Mouse (Mus musculus): Measurements from ENCODE around the gene AL731706.1. TPM values are rescaled to one million over a fixed set of nuclear protein-coding genes. Genes with fewer than 3 reads are reported as not detected.

AL731706.1 gene
- total RNA-seq (2014; rRNA removed), result 1.8 TPM in 1 of 2 replicates, not detected in the other
- polyA plus RNA-seq (2012; rRNA removed), result 6.1 and 8.0 TPM in 2 replicates

- H3K36me3 ChIP-seq (ENCODE audit: control insufficient read depth, insufficient read depth, low read length), result no peaks in the 10 kb centered on the region
- WGBS, result under 1% methylated on average over 49 of the region's 49 CpGs
- no peaks in the 10 kb centered on the region for H3K27me3 ChIP-seq (ENCODE audit: control insufficient read depth, insufficient read depth, low read length)
- peak; percentile 99 for DNase-seq (ENCODE audit: extremely low read depth, low read depth, low spot score)
- peaks cover 13% of the 10 kb centered on the region for H3K4me1 ChIP-seq (ENCODE audit: control insufficient read depth, insufficient read depth, low read length)
- no peaks in the 10 kb centered on the region; the same call in 1 of the 2 replicates for H3K79me2 ChIP-seq (ENCODE audit: control insufficient read depth, insufficient read depth, low read length)
- TF ChIP-seq POLR2A (IDR thresholded peaks at IDR 0.05; ENCODE audit: extremely low read depth, insufficient read depth, low read length) (peak; percentile 79), CTCF (IDR thresholded peaks at IDR 0.05; ENCODE audit: low read depth, low read length) (no peak)
- H3K9ac ChIP-seq (ENCODE audit: low read depth, low read length), result peak within 1 kb of the TSS; percentile 90
- peak within 1 kb of the TSS; percentile 82 for H3K4me3 ChIP-seq (ENCODE audit: insufficient read depth, low read depth, low read length)
- peak within 1 kb of the TSS; percentile 96 for H3K27ac ChIP-seq (replicated peaks; ENCODE audit: insufficient read depth, low read depth, low read length)
These were observed at the start of gene AL731706.1, which contains the start of the genes Slx4ip and Mkks for GRCm38 (mm10) chr2:136891068-136891950. Gene AL731706.1 (minus strand): TSS chr2:136891389. Gene Slx4ip (plus strand): TSS chr2:136891218. Gene Mkks (minus strand): TSS chr2:136891389.

DNA sequence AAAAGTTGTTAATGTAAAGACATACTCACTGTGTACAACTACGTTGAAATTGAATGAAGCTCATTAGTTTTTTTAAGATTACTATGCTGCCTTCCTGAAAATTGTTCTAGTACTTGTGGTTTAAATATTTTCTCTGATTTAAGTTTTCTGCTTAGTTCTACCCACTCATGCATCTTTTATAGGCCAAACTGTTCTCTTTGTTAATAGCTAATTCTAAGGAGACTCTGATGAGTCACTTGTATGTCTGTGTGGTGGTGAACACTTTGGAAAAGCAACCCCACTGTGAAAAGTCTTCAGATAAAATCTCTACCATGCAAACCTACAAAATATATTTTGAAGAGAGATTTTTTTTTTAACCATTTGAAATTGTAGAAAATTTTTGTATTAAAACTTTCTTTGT lies 47.1 kb upstream of the AL731706.1 start:
- H3K4me1 ChIP-seq (ENCODE audit: control insufficient read depth, insufficient read depth, low read length), result no peaks in the 10 kb centered on the region

DNA sequence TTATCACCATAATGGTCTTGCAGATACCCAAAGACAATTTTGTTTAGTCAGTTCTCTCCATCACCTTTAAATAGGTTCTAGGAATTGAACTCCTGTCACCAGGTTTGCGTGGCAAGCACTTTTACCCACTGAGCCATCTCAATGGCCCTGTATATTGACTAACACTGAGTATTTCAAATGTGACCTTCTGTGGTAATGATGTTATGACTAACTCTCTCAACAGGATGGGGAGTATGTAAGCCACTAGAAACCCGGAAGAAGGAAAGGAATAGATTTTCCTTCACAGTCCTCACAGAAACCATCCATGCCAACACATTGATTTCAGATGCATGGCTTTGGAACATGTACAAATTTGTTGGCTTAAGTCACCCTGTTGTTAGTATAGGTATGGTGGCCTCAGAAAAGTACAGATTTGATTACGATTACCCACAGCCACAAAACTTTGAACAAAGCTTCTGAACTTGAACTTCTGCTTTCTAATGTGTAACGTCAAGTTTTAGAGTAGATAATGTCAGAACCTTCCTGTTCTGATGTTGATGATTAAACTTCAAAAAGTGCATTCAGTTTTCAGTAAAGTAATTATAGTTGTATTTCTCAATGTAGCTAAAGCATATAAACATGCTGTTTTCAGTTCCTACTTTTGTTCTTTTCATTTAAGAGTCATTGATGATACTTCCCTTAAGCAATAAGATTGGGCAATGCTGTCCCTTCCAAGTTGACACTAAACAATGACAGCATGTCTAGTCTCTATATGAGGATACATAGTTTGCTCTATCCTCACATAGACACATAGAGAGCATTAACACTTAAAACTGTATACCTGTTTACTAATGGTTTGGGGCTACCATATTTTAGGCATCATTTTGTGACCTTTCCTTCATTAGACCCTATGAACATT lies 45.5 kb upstream of the AL731706.1 start:
- DNase-seq (ENCODE audit: extremely low read depth, low read depth, low spot score), result peak; percentile 35
- no peaks in the 10 kb centered on the region; the same call in 1 of the 2 replicates for H3K79me2 ChIP-seq (ENCODE audit: control insufficient read depth, insufficient read depth, low read length)
- WGBS, result 89% methylated on average over 4 of the region's 4 CpGs
- no peaks in the 10 kb centered on the region for H3K36me3 ChIP-seq (ENCODE audit: control insufficient read depth, insufficient read depth, low read length)
- H3K27ac ChIP-seq (replicated peaks; ENCODE audit: insufficient read depth, low read depth, low read length), result no peak overlapping the region
- H3K4me1 ChIP-seq (ENCODE audit: control insufficient read depth, insufficient read depth, low read length), result no peaks in the 10 kb centered on the region
- H3K4me3 ChIP-seq (ENCODE audit: insufficient read depth, low read depth, low read length), result no peak overlapping the region
- no peaks in the 10 kb centered on the region for H3K27me3 ChIP-seq (ENCODE audit: control insufficient read depth, insufficient read depth, low read length)
- TF ChIP-seq POLR2A (IDR thresholded peaks at IDR 0.05; ENCODE audit: extremely low read depth, insufficient read depth, low read length), result no peak
- H3K9ac ChIP-seq (ENCODE audit: low read depth, low read length), result no peak overlapping the region

More for the DNA sequence above, 47.1 kb upstream of the AL731706.1 start:
- no peaks in the 10 kb centered on the region for H3K27me3 ChIP-seq (ENCODE audit: control insufficient read depth, insufficient read depth, low read length)
- TF ChIP-seq POLR2A (IDR thresholded peaks at IDR 0.05; ENCODE audit: extremely low read depth, insufficient read depth, low read length) (no peak), CTCF (IDR thresholded peaks at IDR 0.05; ENCODE audit: low read depth, low read length) (no peak)
- no peak for DNase-seq (ENCODE audit: extremely low read depth, low read depth, low spot score)
- H3K79me2 ChIP-seq (ENCODE audit: control insufficient read depth, insufficient read depth, low read length), result no peaks in the 10 kb centered on the region; the same call in 1 of the 2 replicates
- H3K4me3 ChIP-seq (ENCODE audit: insufficient read depth, low read depth, low read length), result no peak overlapping the region
- no peak overlapping the region for H3K9ac ChIP-seq (ENCODE audit: low read depth, low read length)
- H3K36me3 ChIP-seq (ENCODE audit: control insufficient read depth, insufficient read depth, low read length), result no peaks in the 10 kb centered on the region
- no peak overlapping the region for H3K27ac ChIP-seq (replicated peaks; ENCODE audit: insufficient read depth, low read depth, low read length)
- WGBS, result 94% methylated on average over 1 of the region's 1 CpGs

GRCm38 (mm10) chr2:136921003-136921408 lies 29.8 kb upstream of the AL731706.1 start:
- WGBS, result 78% methylated on average over 4 of the region's 4 CpGs
- H3K9ac ChIP-seq (ENCODE audit: low read depth, low read length), result no peak overlapping the region
- no peak for DNase-seq (ENCODE audit: extremely low read depth, low read depth, low spot score)

DNA sequence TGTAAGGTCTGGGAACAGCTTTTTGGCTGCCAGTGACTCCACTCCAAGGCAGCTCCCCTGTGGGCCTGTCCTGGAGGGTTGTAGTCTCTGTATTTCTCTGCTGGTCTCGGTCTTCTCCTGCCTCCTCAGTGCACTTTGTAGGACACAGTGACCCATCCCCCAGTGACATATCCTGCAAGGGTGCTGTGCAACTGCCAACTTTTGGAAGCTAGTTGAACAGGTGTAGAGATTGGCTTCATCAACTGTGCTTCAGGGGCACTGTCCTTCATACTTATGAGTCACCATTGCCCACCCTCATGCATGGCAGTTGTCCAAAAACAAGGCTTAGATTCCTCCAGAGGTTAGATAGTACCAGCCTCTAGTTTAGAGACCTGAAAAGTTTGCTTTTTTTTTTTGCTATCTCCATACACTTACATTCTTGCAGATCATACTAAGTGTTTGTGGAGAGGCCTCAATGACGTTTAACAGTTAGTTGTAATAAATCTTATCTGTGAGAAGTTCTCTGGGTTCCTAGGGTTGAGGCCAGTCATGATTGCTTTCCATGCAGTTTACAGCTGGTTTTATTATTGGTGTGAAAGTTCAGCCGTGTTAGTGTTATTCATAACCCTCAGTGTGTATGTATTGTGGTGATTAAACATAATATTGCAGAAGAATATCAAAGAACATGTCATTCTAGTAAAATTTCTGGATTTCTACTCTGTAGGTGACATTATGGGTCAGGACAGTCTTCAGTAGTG lies 29.2 kb upstream of the AL731706.1 start:
- Histone ChIP-seq H3K36me3 (ENCODE audit: control insufficient read depth, insufficient read depth, low read length) (no peaks in the 10 kb centered on the region), H3K79me2 (ENCODE audit: control insufficient read depth, insufficient read depth, low read length) (peaks cover 4% of the 10 kb centered on the region; the same call in 1 of the 2 replicates), H3K4me1 (ENCODE audit: control insufficient read depth, insufficient read depth, low read length) (peaks cover 2% of the 10 kb centered on the region), H3K27me3 (ENCODE audit: control insufficient read depth, insufficient read depth, low read length) (no peaks in the 10 kb centered on the region), H3K27ac (replicated peaks; ENCODE audit: insufficient read depth, low read depth, low read length) (no peak overlapping the region), H3K4me3 (ENCODE audit: insufficient read depth, low read depth, low read length) (no peak overlapping the region), H3K9ac (ENCODE audit: low read depth, low read length) (no peak overlapping the region)
- TF ChIP-seq POLR2A (IDR thresholded peaks at IDR 0.05; ENCODE audit: extremely low read depth, insufficient read depth, low read length) (no peak), CTCF (IDR thresholded peaks at IDR 0.05; ENCODE audit: low read depth, low read length) (no peak)
- DNase-seq (ENCODE audit: extremely low read depth, low read depth, low spot score), result no peak
- 77% methylated on average over 3 of the region's 3 CpGs for WGBS

More at GRCm38 (mm10) chr2:136921003-136921408, 29.8 kb upstream of the AL731706.1 start:
- Histone ChIP-seq H3K4me1 (ENCODE audit: control insufficient read depth, insufficient read depth, low read length) (peaks cover 2% of the 10 kb centered on the region), H3K27me3 (ENCODE audit: control insufficient read depth, insufficient read depth, low read length) (no peaks in the 10 kb centered on the region), H3K79me2 (ENCODE audit: control insufficient read depth, insufficient read depth, low read length) (peaks cover 4% of the 10 kb centered on the region; the same call in 1 of the 2 replicates), H3K36me3 (ENCODE audit: control insufficient read depth, insufficient read depth, low read length) (no peaks in the 10 kb centered on the region), H3K4me3 (ENCODE audit: insufficient read depth, low read depth, low read length) (no peak overlapping the region), H3K27ac (replicated peaks; ENCODE audit: insufficient read depth, low read depth, low read length) (no peak overlapping the region)
- TF ChIP-seq CTCF (IDR thresholded peaks at IDR 0.05; ENCODE audit: low read depth, low read length) (no peak), POLR2A (IDR thresholded peaks at IDR 0.05; ENCODE audit: extremely low read depth, insufficient read depth, low read length) (no peak)

All from liver, adult 2 months (tissue).